Mouse (Mus musculus): ENCODE results near the gene Prlr. TPM values are rescaled to one million over a fixed set of nuclear protein-coding genes. Genes with fewer than 3 reads are reported as not detected.

Gene Prlr
- total and polyA plus RNA-seq, 3 experiments = not detected

GRCm38 (mm10) chr15:10228636-10229035 lies 51.6 kb downstream of the Prlr start:
- H3K27ac ChIP-seq (ENCODE audit: control insufficient read depth, low read depth, low read length) = no peak overlapping the region
- no peaks in the 10 kb centered on the region for H3K4me1 ChIP-seq (ENCODE audit: control insufficient read depth in 1 of 2, insufficient read depth in 2 of 2, low read length in 2 of 2)
- TF ChIP-seq MAZ (IDR thresholded peaks at IDR 0.05; ENCODE audit: low read depth, low read length) = no peak
- TF ChIP-seq E2F4 (IDR thresholded peaks at IDR 0.05; ENCODE audit: borderline replicate concordance, low read depth, low read length) = no peak
- TF ChIP-seq KAT2A (conservative IDR thresholded peaks at IDR 0.05; ENCODE audit: low read depth, low read length) = no peak
- no peak for TF ChIP-seq GABPA (IDR thresholded peaks at IDR 0.05; ENCODE audit: low read depth, low read length)
- no peak for TF ChIP-seq BHLHE40 (IDR thresholded peaks at IDR 0.05; ENCODE audit: borderline replicate concordance, low read depth, low read length)
- TF ChIP-seq MYC (IDR thresholded peaks at IDR 0.05; ENCODE audit: low read depth, low read length) = no peak
- TF ChIP-seq USF2 (IDR thresholded peaks at IDR 0.05; ENCODE audit: borderline replicate concordance in 1 of 2, insufficient read depth in 1 of 2, low read depth in 1 of 2, low read length in 2 of 2) = no peak
- TF ChIP-seq CHD2 (IDR thresholded peaks at IDR 0.05; ENCODE audit: low read length) = no peak
- TF ChIP-seq TAL1 (IDR thresholded peaks at IDR 0.05; ENCODE audit: low read length) = no peak
- TF ChIP-seq MAX (IDR thresholded peaks at IDR 0.05; ENCODE audit: low read length) = no peak
- no peak for TF ChIP-seq ZMIZ1 (IDR thresholded peaks at IDR 0.05; ENCODE audit: low read depth, low read length)
- no peak for DNase-seq (ENCODE audit: low read depth, low spot score)
- H3K4me3 ChIP-seq (ENCODE audit: control insufficient read depth in 1 of 2, insufficient read depth in 1 of 2, low read depth in 2 of 2, low read length in 2 of 2) = no peak overlapping the region
- no peaks in the 10 kb centered on the region for H3K9me3 ChIP-seq (replicated peaks; ENCODE audit: insufficient read depth, low read length)
- no peaks in the 10 kb centered on the region for H3K36me3 ChIP-seq (ENCODE audit: control insufficient read depth in 1 of 2, insufficient read depth in 2 of 2, low read length in 2 of 2)
- no peaks in the 10 kb centered on the region for H3K27me3 ChIP-seq (ENCODE audit: control insufficient read depth in 1 of 2, insufficient read depth in 2 of 2, low read length in 2 of 2)
- no peaks in the 10 kb centered on the region for H3K79me2 ChIP-seq (ENCODE audit: control insufficient read depth, insufficient read depth, low read length, poor library complexity)
- H3K9ac ChIP-seq (ENCODE audit: control insufficient read depth, low read depth, low read length, poor library complexity, severe bottlenecking) = no peak overlapping the region

GRCm38 (mm10) chr15:10235977-10236376 lies 58.9 kb downstream of the Prlr start:
- Histone ChIP-seq H3K27me3 (ENCODE audit: control insufficient read depth in 1 of 2, insufficient read depth in 2 of 2, low read length in 2 of 2) (no peaks in the 10 kb centered on the region), H3K79me2 (ENCODE audit: control insufficient read depth, insufficient read depth, low read length, poor library complexity) (no peaks in the 10 kb centered on the region), H3K27ac (ENCODE audit: control insufficient read depth, low read depth, low read length) (no peak overlapping the region), H3K9ac (ENCODE audit: control insufficient read depth, low read depth, low read length, poor library complexity, severe bottlenecking) (no peak overlapping the region), H3K36me3 (ENCODE audit: control insufficient read depth in 1 of 2, insufficient read depth in 2 of 2, low read length in 2 of 2) (no peaks in the 10 kb centered on the region), H3K4me1 (ENCODE audit: control insufficient read depth in 1 of 2, insufficient read depth in 2 of 2, low read length in 2 of 2) (no peaks in the 10 kb centered on the region), H3K4me3 (ENCODE audit: control insufficient read depth in 1 of 2, insufficient read depth in 1 of 2, low read depth in 2 of 2, low read length in 2 of 2) (no peak overlapping the region), H3K9me3 (replicated peaks; ENCODE audit: insufficient read depth, low read length) (no peaks in the 10 kb centered on the region)
- TF ChIP-seq ZNF384 (IDR thresholded peaks at IDR 0.05; ENCODE audit: low read depth, low read length) = no peak
- no peak for TF ChIP-seq NELFE (IDR thresholded peaks at IDR 0.05; ENCODE audit: low read depth, low read length)
- TF ChIP-seq TAL1 (IDR thresholded peaks at IDR 0.05; ENCODE audit: low read length) = no peak
- no peak for TF ChIP-seq MYC (IDR thresholded peaks at IDR 0.05; ENCODE audit: low read depth, low read length)
- no peak for TF ChIP-seq RCOR1 (IDR thresholded peaks at IDR 0.05; ENCODE audit: low read depth, low read length)
- no peak for TF ChIP-seq USF1 (IDR thresholded peaks at IDR 0.05; ENCODE audit: low read depth, low read length)
- TF ChIP-seq JUND (IDR thresholded peaks at IDR 0.05; ENCODE audit: low read depth, low read length) = no peak
- TF ChIP-seq RAD21 (IDR thresholded peaks at IDR 0.05; ENCODE audit: low read depth, low read length) = no peak
- no peak for TF ChIP-seq ZKSCAN1 (IDR thresholded peaks at IDR 0.05; ENCODE audit: low read depth, low read length)
- no peak for TF ChIP-seq MAFK (IDR thresholded peaks at IDR 0.05; ENCODE audit: borderline replicate concordance, low read depth, low read length)
- no peak for TF ChIP-seq BHLHE40 (IDR thresholded peaks at IDR 0.05; ENCODE audit: borderline replicate concordance, low read depth, low read length)
- no peak for TF ChIP-seq TCF12 (IDR thresholded peaks at IDR 0.05; ENCODE audit: low read depth, low read length)
- TF ChIP-seq HCFC1 (IDR thresholded peaks at IDR 0.05; ENCODE audit: low read depth, low read length) = no peak
- DNase-seq (ENCODE audit: low read depth, low spot score) = no peak

Data from MEL (cell line).